Mouse (Mus musculus) NIH3T3 (cell line): ENCODE measurements around the gene Itga11.
"Not testable (repeated sequence)": the region's sequence is repeated elsewhere in the genome, so short reads cannot be mapped to it uniquely, and the experiment has no call there.

Experiments used
- DNase-seq: peaks from one replicate; pipeline ENCODE4 v3.0.0-alpha.2; 2012; ENCODE audit warnings: low read depth

Itga11 gene

DNA sequence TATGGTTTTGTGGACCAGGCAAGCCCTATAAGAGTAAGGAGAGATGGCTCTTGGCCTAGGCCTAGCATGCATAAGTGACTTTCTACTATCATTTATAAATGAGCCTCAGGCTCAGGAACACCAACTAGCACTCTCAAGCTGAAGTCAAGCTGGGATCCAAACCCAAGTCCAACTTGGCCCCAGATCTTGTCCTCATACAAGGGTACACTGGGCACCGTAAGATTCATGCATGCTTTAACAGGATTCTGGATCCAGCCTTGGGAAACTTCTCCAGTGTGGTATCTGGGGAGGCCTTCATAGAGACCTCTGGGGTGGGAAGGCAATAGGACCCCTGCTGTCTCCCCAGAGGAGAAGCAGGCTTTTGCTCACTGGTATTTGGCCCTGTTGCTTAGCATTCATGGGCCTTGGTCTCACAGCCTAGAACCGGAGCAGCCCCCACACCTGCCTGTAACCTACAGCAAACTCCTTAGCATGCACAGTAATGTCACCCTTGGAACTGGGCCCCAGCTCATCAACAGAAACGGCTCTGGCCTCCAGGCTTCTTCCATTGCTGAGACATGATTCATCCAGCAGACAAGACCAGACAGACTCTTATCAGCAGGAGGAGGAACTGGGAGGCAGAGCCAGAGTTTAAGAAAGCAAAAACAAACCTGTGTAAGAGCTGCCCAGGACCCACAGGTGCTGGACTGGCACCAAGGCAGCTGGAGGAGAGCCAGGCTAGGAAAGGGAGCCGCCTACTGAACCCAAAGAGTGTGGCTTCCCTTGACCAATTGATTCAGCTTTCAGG lies 140.4 kb downstream of the Itga11 start:
- peak; percentile 66 for DNase-seq

DNA sequence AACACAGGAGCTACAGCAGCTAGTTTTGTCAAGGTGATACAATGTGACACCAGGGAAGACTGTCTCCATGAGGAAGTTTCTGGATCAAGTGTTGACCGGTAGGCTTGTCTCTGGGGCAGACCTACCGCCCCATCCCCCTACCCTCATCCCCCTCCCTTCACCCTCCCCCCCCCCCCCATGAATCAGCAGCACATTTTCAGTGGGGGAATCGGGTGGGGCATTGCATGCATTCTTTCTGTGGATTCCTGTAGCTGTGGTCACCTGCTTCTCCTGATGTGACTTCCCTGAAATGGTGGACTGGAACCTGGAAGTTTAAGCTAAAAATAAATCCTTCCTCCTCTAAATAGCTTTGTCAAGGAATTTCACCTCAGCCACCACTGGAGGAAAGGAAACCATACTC lies 141.9 kb downstream of the Itga11 start:
- no peak for DNase-seq

DNA sequence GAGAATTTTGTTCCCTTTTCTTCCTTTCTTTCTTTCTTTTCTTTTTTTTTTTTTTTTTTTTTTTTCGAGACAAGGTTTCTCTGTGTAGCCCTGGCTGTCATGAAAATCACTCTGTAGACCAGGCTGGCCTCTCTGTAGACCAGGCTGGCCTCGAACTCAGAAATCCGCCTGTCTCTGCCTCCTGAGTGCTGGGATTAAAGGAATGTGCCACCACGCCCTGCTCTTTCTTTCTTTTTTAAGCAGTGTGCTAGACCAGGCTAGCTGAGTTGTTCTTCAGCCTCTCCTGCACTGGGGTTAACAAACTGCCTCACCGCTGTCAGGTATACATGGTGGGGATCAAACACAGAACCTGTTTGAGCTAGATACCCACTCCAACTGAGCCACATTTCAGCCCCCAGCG lies 142.3 kb downstream of the Itga11 start:
- not testable (repeated sequence) for DNase-seq

DNA sequence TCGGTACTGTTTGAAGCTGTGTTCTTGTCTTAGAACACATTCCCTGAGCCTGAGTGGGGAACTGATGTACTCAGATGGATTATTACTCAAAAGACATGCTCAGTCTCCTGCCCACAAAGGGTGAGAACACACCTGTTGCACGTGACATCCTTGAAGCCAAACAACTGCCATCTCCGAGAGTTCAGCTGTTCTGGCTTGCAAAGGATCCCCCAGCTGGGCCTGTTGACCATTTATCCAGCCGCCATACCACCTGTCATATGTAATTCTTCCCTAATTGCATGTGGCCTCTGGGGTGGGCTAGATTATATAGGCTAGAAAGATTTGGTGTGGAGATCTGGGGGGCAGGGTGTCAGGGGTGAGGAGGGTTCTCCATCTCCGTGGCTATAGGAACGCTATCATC lies 143.2 kb downstream of the Itga11 start:
- DNase-seq = no peak

DNA sequence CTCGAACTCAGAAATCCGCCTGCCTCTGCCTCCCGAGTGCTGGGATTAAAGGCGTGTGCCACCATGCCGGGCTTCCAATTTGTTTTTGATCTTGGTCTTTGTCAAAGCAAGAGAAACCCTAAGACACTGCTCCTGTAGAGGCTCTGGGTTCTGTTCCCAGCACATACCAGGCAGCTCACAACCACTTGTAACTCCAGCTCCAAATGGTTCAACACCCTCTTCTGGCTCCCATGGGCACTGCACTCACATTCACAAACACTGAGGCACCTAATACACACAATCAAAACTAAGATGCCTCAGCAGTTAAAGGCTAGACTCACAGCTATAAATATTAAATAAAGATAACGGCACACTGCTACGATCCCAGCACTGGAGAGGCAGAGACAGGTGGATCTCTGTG lies 144.2 kb downstream of the Itga11 start:
- no peak for DNase-seq

DNA sequence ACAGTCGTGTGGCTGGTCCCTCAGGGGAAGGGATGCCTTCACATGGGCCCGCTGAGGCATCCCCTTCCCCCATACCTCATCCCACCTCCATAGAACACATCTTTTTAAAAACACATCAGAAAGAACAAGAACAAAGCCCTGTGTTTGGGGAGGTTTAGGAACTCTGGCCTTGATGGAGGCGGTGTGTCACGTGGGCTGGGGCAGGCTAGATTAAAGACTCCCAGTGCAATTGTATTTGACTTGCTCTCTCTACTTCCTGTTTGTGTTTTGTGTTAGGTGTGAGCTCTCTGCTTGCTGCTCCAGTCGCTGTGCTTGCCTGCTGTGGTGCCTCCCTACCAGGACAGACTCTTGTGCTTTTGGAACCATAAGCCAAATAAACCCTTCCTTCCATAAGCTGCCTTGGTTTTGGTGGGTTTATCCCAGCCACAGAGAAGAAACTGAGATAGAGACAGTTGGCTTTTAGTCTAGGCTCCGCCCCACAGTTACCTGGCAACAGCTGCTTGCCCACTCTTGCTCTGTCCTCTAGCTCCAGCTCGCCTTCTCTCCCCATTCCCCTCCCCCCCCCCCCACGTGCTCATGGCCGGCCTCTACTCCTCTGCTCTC lies 148.3 kb downstream of the Itga11 start:
- DNase-seq = no peak

DNA sequence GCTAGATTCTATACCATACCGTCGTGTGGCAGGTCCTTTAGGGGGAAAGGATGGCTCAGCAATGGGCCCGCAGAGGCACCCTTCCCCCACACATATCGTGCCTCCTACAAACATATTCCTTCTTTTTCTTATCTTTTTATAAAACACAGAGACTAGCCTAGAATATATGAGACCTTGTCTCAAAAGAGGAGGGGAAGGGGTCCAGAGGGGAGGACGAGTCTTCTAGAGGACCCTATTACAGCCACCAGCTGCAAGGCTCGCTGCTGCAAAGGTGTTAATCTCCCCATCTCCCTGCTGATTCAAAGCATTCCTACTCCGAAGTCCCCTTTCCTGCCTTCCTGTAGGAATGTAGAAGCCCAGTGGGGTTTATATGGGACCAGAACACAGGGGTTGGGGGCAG lies 148.8 kb downstream of the Itga11 start:
- DNase-seq = no peak

DNA sequence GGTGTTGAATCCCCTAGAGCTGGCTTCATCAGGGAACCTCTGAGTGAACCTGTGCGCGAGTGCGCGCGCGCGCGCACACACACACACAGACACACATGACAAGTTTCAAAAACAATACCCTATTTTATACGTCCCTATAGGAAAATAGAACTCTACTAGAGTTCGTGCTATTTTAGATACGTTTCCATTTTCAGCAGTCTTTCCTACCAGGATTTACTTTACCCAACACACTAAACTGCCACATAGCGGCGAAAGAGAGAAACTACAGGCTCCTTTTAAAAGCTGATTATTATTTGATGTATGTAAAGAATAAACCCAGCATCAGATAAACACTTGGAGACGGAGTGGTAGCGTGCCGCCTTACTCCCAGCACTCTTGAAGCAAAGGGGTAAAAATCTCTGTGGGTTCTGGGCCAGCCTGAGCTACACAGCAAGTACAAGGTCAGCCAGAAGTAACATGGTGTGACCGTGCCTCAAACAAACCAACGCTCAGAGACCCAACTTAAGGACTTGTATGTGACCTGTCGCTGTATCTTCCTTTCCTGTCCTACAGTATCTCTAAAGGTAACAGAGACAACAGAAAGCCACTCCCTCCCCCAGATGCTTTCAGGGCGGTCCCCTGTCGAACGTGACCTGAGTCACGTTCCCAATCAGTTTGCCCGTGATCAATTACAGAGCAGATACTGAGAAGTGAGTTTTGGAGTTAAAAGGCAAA lies 150.5 kb downstream of the Itga11 start:
- peak; percentile 77 for DNase-seq

DNA sequence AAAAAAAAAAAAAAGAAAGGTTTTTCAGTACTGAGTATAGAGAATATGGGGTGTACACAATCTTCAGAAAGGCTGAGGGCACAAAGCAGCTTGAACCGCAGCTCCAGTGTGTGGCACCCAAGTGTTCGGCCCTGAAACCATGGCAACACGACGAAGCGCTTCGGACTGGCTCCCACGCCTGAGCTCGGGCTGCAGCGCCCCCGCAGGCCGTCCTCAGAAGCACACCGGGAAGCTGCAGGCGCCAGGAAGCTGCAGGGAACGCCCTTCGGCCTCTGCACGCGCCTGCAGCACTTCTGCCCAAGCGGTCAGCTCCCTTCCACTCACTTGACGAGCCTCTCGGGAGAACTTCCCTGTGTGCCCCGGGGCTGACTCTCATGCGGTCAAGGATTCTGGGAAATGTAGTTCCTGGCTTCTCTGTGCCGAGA lies 151.0 kb downstream of the Itga11 start:
- peak; percentile 97 for DNase-seq

DNA sequence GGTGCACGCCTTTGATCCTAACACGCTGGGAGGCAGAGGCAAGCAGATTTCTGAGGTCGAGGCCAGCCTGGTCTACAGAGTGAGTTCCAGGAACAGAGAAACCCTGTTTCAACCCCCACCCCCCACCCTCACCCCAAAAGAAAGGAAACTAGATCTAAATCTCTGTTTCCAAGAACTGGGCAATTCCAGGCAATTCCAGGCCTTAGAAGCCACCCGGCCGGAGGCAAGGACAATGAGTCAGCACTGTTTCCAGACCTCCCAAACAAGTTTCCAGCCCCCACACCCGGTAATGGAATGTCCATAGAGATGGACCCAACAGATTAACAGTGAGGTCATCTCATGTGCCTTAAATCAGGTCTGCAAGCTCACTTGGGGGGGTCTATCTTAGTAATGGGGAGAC lies 152.3 kb downstream of the Itga11 start:
- DNase-seq = peak; percentile 66
